Mouse (Mus musculus) lung, embryonic 16.5 days (tissue): Measurements from ENCODE around the gene Scd2. TPM values are rescaled to one million over a fixed set of nuclear protein-coding genes. Genes with fewer than 3 reads are reported as not detected.

Experiments
- ATAC-seq: fragments of 200-750 bp; cut with Nextera tagmentation; 2 replicates; pipeline ENCODE4 v1.8.0; 2017; ENCODE audit warnings: low read depth, mild to moderate bottlenecking, moderate library complexity
- H3K27ac ChIP-seq: fragments of 300-500 bp; sonication (generic); 2 replicates; pipeline ENCODE4 v1.5.1; 2014; ENCODE audit warnings: mild to moderate bottlenecking, control low read depth, low read length
- H3K27me3 ChIP-seq: fragments of 300-500 bp; sonication (generic); 2 replicates; pipeline ENCODE4 v1.6.1; 2014; ENCODE audit warnings: low read depth, low read length, mixed read lengths; ENCODE audit not compliant: control insufficient read depth, insufficient read depth
- H3K36me3 ChIP-seq: fragments of 300-500 bp; sonication (generic); 2 replicates; pipeline ENCODE4 v1.6.1; 2014; ENCODE audit warnings: low read length; ENCODE audit not compliant: control insufficient read depth, insufficient read depth
- H3K4me1 ChIP-seq: fragments of 300-500 bp; sonication (generic); replicated peaks from 2 replicates; pipeline ENCODE4 v1.6.1; 2014; ENCODE audit warnings: low read length, mixed read lengths; ENCODE audit not compliant: control insufficient read depth, insufficient read depth
- H3K4me2 ChIP-seq: fragments of 300-500 bp; sonication (generic); 2 replicates; pipeline ENCODE4 v1.6.1; 2014; ENCODE audit warnings: low read depth, low read length, control low read depth
- H3K4me3 ChIP-seq: fragments of 300-500 bp; sonication (generic); 2 replicates; pipeline ENCODE4 v1.5.1; 2014; ENCODE audit warnings: mild to moderate bottlenecking, low read length, control low read depth
- H3K9ac ChIP-seq: fragments of 300-500 bp; sonication (generic); 2 replicates; pipeline ENCODE4 v1.6.1; 2014; ENCODE audit warnings: low read length, control low read depth
- H3K9me3 ChIP-seq: fragments of 300-500 bp; sonication (generic); 2 replicates; pipeline ENCODE4 v1.6.1; 2016; ENCODE audit warnings: low read length; ENCODE audit not compliant: control insufficient read depth
- WGBS: fragments of 180-500 bp; shearing (Covaris S2); extraction: QIAGEN DNeasy Blood & Tissue Kit; methylation state at CpG from one replicate; pipeline ENCODE4 v1.1.7; 2014; 5-methylcytosine and 5-hydroxymethylcytosine counted together
- polyA plus RNA-seq: library from polyadenylated mRNA; unstranded; fragments of >200 nt; fragmentation: Nextera tagmentation; extraction: Ambion mirVana; gene quantifications from 2 replicates; pipeline ENCODE4 v1.2.1, GENCODE M21; 2015

Scd2 gene
- polyA plus RNA-seq, 1 experiment from 2014 or later = 232 TPM

- peaks cover 9% of the 10 kb centered on the region for H3K36me3 ChIP-seq
- 30% methylated on average over 4 of the region's 4 CpGs for WGBS
- H3K27ac ChIP-seq = 0 out of 2 replicates have a peak overlapping the region, but pooled peaks have one; percentile 34
Measured at GRCm38 (mm10) chr19:44312007-44312360, 18.5 kb downstream of the Scd2 start.

GRCm38 (mm10) chr19:44313066-44313465 lies 19.6 kb downstream of the Scd2 start:
- Histone ChIP-seq H3K27ac (no peak overlapping the region), H3K4me1 (peaks cover 16% of the 10 kb centered on the region), H3K9ac (no peak overlapping the region), H3K4me3 (no peak overlapping the region), H3K4me2 (no peak overlapping the region), H3K36me3 (peaks cover 3% of the 10 kb centered on the region; the same call in 1 of the 2 replicates), H3K9me3 (no peaks in the 10 kb centered on the region), H3K27me3 (no peaks in the 10 kb centered on the region)
- 69% methylated on average over 3 of the region's 3 CpGs for WGBS
- ATAC-seq = no peak

More at GRCm38 (mm10) chr19:44312007-44312360, 18.5 kb downstream of the Scd2 start:
- no peaks in the 10 kb centered on the region for H3K27me3 ChIP-seq
- no peak overlapping the region for H3K9ac ChIP-seq
- no peak overlapping the region for H3K4me2 ChIP-seq
- no peaks in the 10 kb centered on the region for H3K9me3 ChIP-seq
- no peak overlapping the region for H3K4me3 ChIP-seq
- peaks cover 16% of the 10 kb centered on the region for H3K4me1 ChIP-seq
- no peak for ATAC-seq

- peak overlapping the region; percentile 82 for H3K4me2 ChIP-seq
- peak overlapping the region; percentile 58 for H3K4me3 ChIP-seq
- H3K9ac ChIP-seq = peak overlapping the region; percentile 62
- peaks cover 16% of the 10 kb centered on the region for H3K4me1 ChIP-seq
- H3K27ac ChIP-seq = peak overlapping the region; percentile 53; the same call in 1 of the 2 replicates
- peaks cover 4% of the 10 kb centered on the region; the same call in 1 of the 2 replicates for H3K9me3 ChIP-seq
- ATAC-seq = peak; percentile 89
- 2% methylated on average over 18 of the region's 18 CpGs for WGBS
- no peaks in the 10 kb centered on the region for H3K36me3 ChIP-seq
- H3K27me3 ChIP-seq = no peaks in the 10 kb centered on the region
Measured at GRCm38 (mm10) chr19:44314327-44314759, 20.9 kb downstream of the Scd2 start.

GRCm38 (mm10) chr19:44314871-44315414 lies 21.5 kb downstream of the Scd2 start:
- peak overlapping the region; percentile 58 for H3K4me3 ChIP-seq
- 2% methylated on average over 11 of the region's 11 CpGs for WGBS
- peak overlapping the region; percentile 53; the same call in 1 of the 2 replicates for H3K27ac ChIP-seq
- H3K4me1 ChIP-seq = peaks cover 16% of the 10 kb centered on the region
- H3K9ac ChIP-seq = peak overlapping the region; percentile 62
- peak overlapping the region; percentile 82 for H3K4me2 ChIP-seq
- no peaks in the 10 kb centered on the region for H3K27me3 ChIP-seq
- H3K36me3 ChIP-seq = no peaks in the 10 kb centered on the region
- H3K9me3 ChIP-seq = peaks cover 4% of the 10 kb centered on the region; the same call in 1 of the 2 replicates
- ATAC-seq = peak; percentile 75

GRCm38 (mm10) chr19:44316752-44317315 lies 23.4 kb downstream of the Scd2 start:
- Histone ChIP-seq H3K27ac (no peak overlapping the region), H3K27me3 (no peaks in the 10 kb centered on the region), H3K4me2 (no peak overlapping the region), H3K9ac (no peak overlapping the region), H3K4me3 (no peak overlapping the region), H3K36me3 (no peaks in the 10 kb centered on the region), H3K4me1 (peaks cover 11% of the 10 kb centered on the region), H3K9me3 (peaks cover 4% of the 10 kb centered on the region; the same call in 1 of the 2 replicates)
- no peak for ATAC-seq
- 47% methylated on average over 5 of the region's 5 CpGs for WGBS

GRCm38 (mm10) chr19:44317391-44317790 lies 23.9 kb downstream of the Scd2 start:
- no peak for ATAC-seq
- WGBS = 75% methylated on average over 5 of the region's 5 CpGs
- H3K4me3 ChIP-seq = no peak overlapping the region
- H3K9ac ChIP-seq = no peak overlapping the region
- no peak overlapping the region for H3K27ac ChIP-seq
- H3K4me1 ChIP-seq = peaks cover 10% of the 10 kb centered on the region
- peaks cover 4% of the 10 kb centered on the region; the same call in 1 of the 2 replicates for H3K9me3 ChIP-seq
- no peaks in the 10 kb centered on the region for H3K36me3 ChIP-seq
- no peaks in the 10 kb centered on the region for H3K27me3 ChIP-seq
- H3K4me2 ChIP-seq = no peak overlapping the region

- Histone ChIP-seq H3K9ac (no peak overlapping the region), H3K27me3 (no peaks in the 10 kb centered on the region), H3K9me3 (peaks cover 4% of the 10 kb centered on the region; the same call in 1 of the 2 replicates), H3K4me2 (no peak overlapping the region), H3K4me1 (peaks cover 10% of the 10 kb centered on the region), H3K27ac (no peak overlapping the region), H3K4me3 (no peak overlapping the region), H3K36me3 (no peaks in the 10 kb centered on the region)
- no peak for ATAC-seq
Measured at GRCm38 (mm10) chr19:44318545-44318944, 25.1 kb downstream of the Scd2 start.

GRCm38 (mm10) chr19:44320316-44320715 lies 26.8 kb downstream of the Scd2 start:
- peaks cover 4% of the 10 kb centered on the region; the same call in 1 of the 2 replicates for H3K9me3 ChIP-seq
- no peak overlapping the region for H3K4me3 ChIP-seq
- H3K4me2 ChIP-seq = no peak overlapping the region
- peaks cover under 1% of the 10 kb centered on the region; the same call in 1 of the 2 replicates for H3K4me1 ChIP-seq
- ATAC-seq = no peak
- H3K27me3 ChIP-seq = no peaks in the 10 kb centered on the region
- no peak overlapping the region for H3K27ac ChIP-seq
- H3K36me3 ChIP-seq = no peaks in the 10 kb centered on the region
- 82% methylated on average over 3 of the region's 3 CpGs for WGBS
- H3K9ac ChIP-seq = no peak overlapping the region

- H3K9ac ChIP-seq = no peak overlapping the region
- H3K4me1 ChIP-seq = no peaks in the 10 kb centered on the region
- WGBS = 58% methylated on average over 4 of the region's 4 CpGs
- H3K27me3 ChIP-seq = no peaks in the 10 kb centered on the region
- no peak overlapping the region for H3K4me2 ChIP-seq
- no peak overlapping the region for H3K27ac ChIP-seq
- no peaks in the 10 kb centered on the region for H3K36me3 ChIP-seq
- no peak for ATAC-seq
- peaks cover 4% of the 10 kb centered on the region; the same call in 1 of the 2 replicates for H3K9me3 ChIP-seq
- H3K4me3 ChIP-seq = no peak overlapping the region
Measured at GRCm38 (mm10) chr19:44321201-44321600, 27.7 kb downstream of the Scd2 start.
